ENCODE assay signal across 18 mouse cellular contexts in the genomic region with DNA sequence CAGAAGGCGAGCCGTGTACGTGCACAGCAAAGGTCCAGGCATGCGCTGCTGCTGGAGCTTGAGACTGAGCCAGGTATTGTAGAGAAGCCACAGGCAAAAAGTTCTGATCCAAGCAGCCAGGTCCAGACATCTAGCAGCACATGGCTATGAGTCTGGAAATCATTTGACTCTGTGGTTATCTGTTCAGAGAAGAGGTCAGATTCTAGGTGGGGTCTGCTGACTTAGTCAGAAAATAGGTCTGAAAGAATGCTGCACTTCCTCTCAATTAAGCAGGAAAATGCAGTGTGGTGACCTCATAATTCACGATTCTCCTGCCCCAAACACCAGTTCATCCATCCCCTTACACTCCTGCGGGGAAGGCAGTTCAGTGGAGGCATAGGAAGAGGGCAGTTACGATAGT. TPM values are rescaled to one million over a fixed set of nuclear protein-coding genes. Genes with fewer than 3 reads are reported as not detected.
DNase-seq lines count a peak whose midpoint lies in the region; ATAC-seq and TF ChIP-seq lines count a peak whose summit lies in the region.
"Had no signal": no experiment of that assay in that cellular context is flagged by ENCODE, and none has a peak within 500 bp of the region (broad histone marks: within the 10 kb centered on the region; RNA-seq: fewer than 3 reads in every experiment).

No protein-coding gene starts in this region.

- no peak overlapping the region for H3K9ac ChIP-seq in intestine, embryonic 15.5 days
- no peak overlapping the region for H3K9ac ChIP-seq in intestine, postnatal 0 days (ENCODE audit: low read depth, low read length)
- H3K9ac ChIP-seq in liver, postnatal 0 days (replicated peaks) = no peak overlapping the region
- no peak overlapping the region for H3K9ac ChIP-seq in liver, embryonic 12.5 days
- no peak overlapping the region for H3K9ac ChIP-seq in forebrain, embryonic 16.5 days (replicated peaks; ENCODE audit: low read depth, low read length)
- H3K9ac ChIP-seq: embryonic facial prominence, embryonic 15.5 days; hindbrain, embryonic 15.5 days; midbrain, embryonic 12.5 days had no signal

- 57% methylated on average over 7 of the region's 7 CpGs for WGBS in intestine, embryonic 15.5 days
- 52% methylated on average over 7 of the region's 7 CpGs for WGBS in intestine, postnatal 0 days
- WGBS in liver, postnatal 0 days (ENCODE audit: insufficient replicate concordance) = 79% methylated on average over 7 of the region's 7 CpGs
- whole genome bisulfite sequencing in liver, embryonic 12.5 days (ENCODE audit: insufficient replicate concordance) = 69% methylated on average over 7 of the region's 7 CpGs
- 75% methylated on average over 7 of the region's 7 CpGs for WGBS in heart, embryonic 10.5 days
- WGBS in forebrain, embryonic 16.5 days = 70% methylated on average over 7 of the region's 7 CpGs

- no peaks in the 10 kb centered on the region for H3K4me1 ChIP-seq in intestine, embryonic 15.5 days (replicated peaks)
- H3K4me1 ChIP-seq in intestine, postnatal 0 days (replicated peaks; ENCODE audit: control insufficient read depth, insufficient read depth, low read length) = no peaks in the 10 kb centered on the region; the same call in 1 of the 2 replicates
- H3K4me1 ChIP-seq in liver, postnatal 0 days (ENCODE audit: insufficient read depth) = 0 out of 2 replicates have a peak, but pooled peaks cover 3% of the 10 kb centered on the region
- H3K4me1 ChIP-seq in liver, embryonic 12.5 days = no peaks in the 10 kb centered on the region
- H3K4me1 ChIP-seq in heart, embryonic 10.5 days = 0 out of 2 replicates have a peak, but pooled peaks cover 5% of the 10 kb centered on the region
- no peaks in the 10 kb centered on the region for H3K4me1 ChIP-seq in forebrain, embryonic 16.5 days (replicated peaks; ENCODE audit: control insufficient read depth, insufficient read depth, low read length)
- H3K4me1 ChIP-seq: hindbrain, embryonic 15.5 days; midbrain, embryonic 12.5 days had no signal

- no peaks in the 10 kb centered on the region for H3K9me3 ChIP-seq in intestine, embryonic 15.5 days
- no peaks in the 10 kb centered on the region for H3K9me3 ChIP-seq in intestine, postnatal 0 days (ENCODE audit: control insufficient read depth)
- H3K9me3 ChIP-seq in liver, postnatal 0 days (ENCODE audit: low read length) = no peaks in the 10 kb centered on the region
- H3K9me3 ChIP-seq in liver, embryonic 12.5 days (replicated peaks) = no peaks in the 10 kb centered on the region
- no peaks in the 10 kb centered on the region for H3K9me3 ChIP-seq in heart, embryonic 10.5 days
- H3K9me3 ChIP-seq in forebrain, embryonic 16.5 days (ENCODE audit: control insufficient read depth, low read length) = no peaks in the 10 kb centered on the region
- H3K9me3 ChIP-seq: embryonic facial prominence, embryonic 15.5 days; forebrain, embryonic 10.5 days; hindbrain, embryonic 15.5 days; midbrain, embryonic 12.5 days had no signal

- no peaks in the 10 kb centered on the region for H3K27me3 ChIP-seq in intestine, embryonic 15.5 days (replicated peaks)
- no peaks in the 10 kb centered on the region for H3K27me3 ChIP-seq in intestine, postnatal 0 days (replicated peaks; ENCODE audit: control insufficient read depth, insufficient read depth, low read length)
- 0 out of 2 replicates have a peak, but pooled peaks cover 2% of the 10 kb centered on the region for H3K27me3 ChIP-seq in liver, postnatal 0 days (ENCODE audit: insufficient read depth, low read length)
- H3K27me3 ChIP-seq in liver, embryonic 12.5 days (replicated peaks) = peaks cover 56% of the 10 kb centered on the region
- H3K27me3 ChIP-seq in heart, embryonic 10.5 days (ENCODE audit: insufficient read depth, poor library complexity, severe bottlenecking) = no peaks in the 10 kb centered on the region; the same call in 1 of the 2 replicates
- H3K27me3 ChIP-seq in forebrain, embryonic 16.5 days (replicated peaks; ENCODE audit: control insufficient read depth, insufficient read depth, low read length) = no peaks in the 10 kb centered on the region
- H3K27me3 ChIP-seq: embryonic facial prominence, embryonic 15.5 days; hindbrain, embryonic 15.5 days; midbrain, embryonic 12.5 days had no signal

- 0 out of 2 replicates have a peak, but pooled peaks have one; percentile 50 for ATAC-seq in intestine, embryonic 15.5 days
- no peak for ATAC-seq in intestine, postnatal 0 days
- no peak for ATAC-seq in liver, postnatal 0 days
- no peak for ATAC-seq in liver, embryonic 12.5 days
- no peak for ATAC-seq in forebrain, embryonic 16.5 days

- TF ChIP-seq EP300 in liver, postnatal 0 days (IDR thresholded peaks at IDR 0.05; ENCODE audit: low read depth) = no peak

- DNase-seq in liver, postnatal 0 days = no peak
- peak; percentile 58 for DNase-seq in fibroblast of lung, adult 2 months (ENCODE audit: low read depth)
- DNase-seq in heart, embryonic 10.5 days (ENCODE audit: low spot score) = no peak
- DNase-seq: adrenal gland, postnatal 10 days; cerebellum, adult 18-20 months; cerebellum, postnatal 14 days; kidney, postnatal 14 days; lung, adult 2 months; lung, postnatal 14 days had no signal

- no peak for TF ChIP-seq CTCF in intestine, postnatal 0 days (IDR thresholded peaks at IDR 0.05; ENCODE audit: low read depth)
- no peak for TF ChIP-seq CTCF in liver, postnatal 0 days (IDR thresholded peaks at IDR 0.05; ENCODE audit: low read depth)

- H3K36me3 ChIP-seq in intestine, embryonic 15.5 days = no peaks in the 10 kb centered on the region
- no peaks in the 10 kb centered on the region for H3K36me3 ChIP-seq in intestine, postnatal 0 days (ENCODE audit: control insufficient read depth, insufficient read depth)
- no peaks in the 10 kb centered on the region for H3K36me3 ChIP-seq in liver, postnatal 0 days (replicated peaks; ENCODE audit: insufficient read depth, low read length)
- H3K36me3 ChIP-seq in liver, embryonic 12.5 days = no peaks in the 10 kb centered on the region
- no peaks in the 10 kb centered on the region for H3K36me3 ChIP-seq in heart, embryonic 10.5 days
- H3K36me3 ChIP-seq in forebrain, embryonic 16.5 days (ENCODE audit: control insufficient read depth, insufficient read depth) = no peaks in the 10 kb centered on the region
- H3K36me3 ChIP-seq: embryonic facial prominence, embryonic 15.5 days; forebrain, embryonic 10.5 days; hindbrain, embryonic 15.5 days; midbrain, embryonic 12.5 days had no signal

- H3K27ac ChIP-seq in intestine, embryonic 15.5 days = no peak overlapping the region
- no peak overlapping the region for H3K27ac ChIP-seq in intestine, postnatal 0 days (ENCODE audit: low read depth, low read length)
- no peak overlapping the region for H3K27ac ChIP-seq in liver, postnatal 0 days (ENCODE audit: low read depth)
- no peak overlapping the region for H3K27ac ChIP-seq in liver, embryonic 12.5 days
- H3K27ac ChIP-seq in heart, embryonic 10.5 days = no peak overlapping the region
- H3K27ac ChIP-seq in forebrain, embryonic 16.5 days (ENCODE audit: low read length) = no peak overlapping the region
- H3K27ac ChIP-seq: forebrain, embryonic 10.5 days; hindbrain, embryonic 15.5 days; midbrain, embryonic 12.5 days had no signal

- no peak overlapping the region for H3K4me2 ChIP-seq in intestine, embryonic 15.5 days (replicated peaks)
- H3K4me2 ChIP-seq in intestine, postnatal 0 days (replicated peaks; ENCODE audit: low read depth) = no peak overlapping the region
- H3K4me2 ChIP-seq in liver, postnatal 0 days (ENCODE audit: low read depth, low read length) = 0 out of 2 replicates have a peak overlapping the region, but pooled peaks have one; percentile 9
- no peak overlapping the region for H3K4me2 ChIP-seq in liver, embryonic 12.5 days
- H3K4me2 ChIP-seq in forebrain, embryonic 16.5 days (ENCODE audit: low read length) = no peak overlapping the region
- H3K4me2 ChIP-seq: embryonic facial prominence, embryonic 15.5 days; hindbrain, embryonic 15.5 days; liver, embryonic 11.5 days; midbrain, embryonic 12.5 days had no signal

- no peak overlapping the region for H3K4me3 ChIP-seq in intestine, embryonic 15.5 days (replicated peaks)
- H3K4me3 ChIP-seq in intestine, postnatal 0 days (ENCODE audit: low read depth, low read length) = no peak overlapping the region
- H3K4me3 ChIP-seq in liver, postnatal 0 days (ENCODE audit: low read depth, low read length) = no peak overlapping the region
- no peak overlapping the region for H3K4me3 ChIP-seq in liver, embryonic 12.5 days
- H3K4me3 ChIP-seq in heart, embryonic 10.5 days = no peak overlapping the region
- H3K4me3 ChIP-seq in forebrain, embryonic 16.5 days (replicated peaks; ENCODE audit: low read length) = no peak overlapping the region
- H3K4me3 ChIP-seq: embryonic facial prominence, embryonic 15.5 days; forebrain, embryonic 10.5 days; hindbrain, embryonic 15.5 days; midbrain, embryonic 12.5 days had no signal

RNA-seq across cellular contexts. Expression of gene Fbxo28, which starts 26.9 kb away (rescaled TPM):
- 13.3 and 13.4 TPM in 2 replicates for polyA plus RNA-seq in intestine, embryonic 15.5 days (2015; fragmentation: Nextera tagmentation; extraction: Ambion mirVana)
- 9.7 and 10.6 TPM in 2 replicates for polyA plus RNA-seq in intestine, postnatal 0 days (2015; fragmentation: Nextera tagmentation; extraction: Ambion mirVana)
- 4.7 and 4.9 TPM in 2 replicates for polyA plus RNA-seq in liver, postnatal 0 days (2015; fragmentation: Nextera tagmentation; extraction: Ambion mirVana)
- polyA plus RNA-seq in liver, embryonic 12.5 days (2016; fragmentation: Nextera tagmentation; extraction: Ambion mirVana) = 11.5 and 12.7 TPM in 2 replicates
- polyA plus RNA-seq in heart, embryonic 10.5 days (2016; fragmentation: Nextera tagmentation; extraction: Ambion mirVana) = 14.6 and 19.0 TPM in 2 replicates
- polyA plus RNA-seq in forebrain, embryonic 16.5 days (2015; fragmentation: Nextera tagmentation; extraction: Ambion mirVana) = 30.3 and 36.3 TPM in 2 replicates

RNA-seq across cellular contexts. Expression of gene Trp53bp2, which starts 40.7 kb away (rescaled TPM):
- polyA plus RNA-seq in intestine, embryonic 15.5 days (2015; fragmentation: Nextera tagmentation; extraction: Ambion mirVana) = 20.3 and 22.6 TPM in 2 replicates
- polyA plus RNA-seq in intestine, postnatal 0 days (2015; fragmentation: Nextera tagmentation; extraction: Ambion mirVana) = 10.8 and 11.1 TPM in 2 replicates
- 3.3 and 4.1 TPM in 2 replicates for polyA plus RNA-seq in liver, postnatal 0 days (2015; fragmentation: Nextera tagmentation; extraction: Ambion mirVana)
- polyA plus RNA-seq in liver, embryonic 12.5 days (2016; fragmentation: Nextera tagmentation; extraction: Ambion mirVana) = 5.3 and 5.6 TPM in 2 replicates
- polyA plus RNA-seq in heart, embryonic 10.5 days (2016; fragmentation: Nextera tagmentation; extraction: Ambion mirVana) = 17.3 and 23.4 TPM in 2 replicates
- polyA plus RNA-seq in forebrain, embryonic 16.5 days (2015; fragmentation: Nextera tagmentation; extraction: Ambion mirVana) = 27.2 and 31.3 TPM in 2 replicates
